Mouse (Mus musculus) forebrain, postnatal 0 days (tissue): ENCODE measurements around the gene Cd63. TPM values are rescaled to one million over a fixed set of nuclear protein-coding genes. Genes with fewer than 3 reads are reported as not detected.

Experiments
- ATAC-seq: fragments of 200-750 bp; cut with Nextera tagmentation; 2 replicates; pipeline ENCODE4 v1.8.0; 2017; ENCODE audit warnings: mild to moderate bottlenecking, moderate library complexity
- DNase-seq: peaks from one replicate; pipeline ENCODE4 v3.0.0-alpha.2; 2015
- H3K27ac ChIP-seq: fragments of 300-500 bp; sonication (generic); 2 replicates; pipeline ENCODE4 v1.5.1; 2014; ENCODE audit warnings: low read depth, mild to moderate bottlenecking, antibody characterized with exemption, low read length, moderate library complexity, mixed read lengths
- H3K27me3 ChIP-seq: fragments of 300-500 bp; sonication (generic); 2 replicates; pipeline ENCODE4 v1.6.1; 2014; ENCODE audit warnings: mild to moderate bottlenecking, low read length, mixed read lengths; ENCODE audit not compliant: insufficient read depth
- H3K36me3 ChIP-seq: fragments of 300-500 bp; sonication (generic); 2 replicates; pipeline ENCODE4 v1.6.1; 2014; ENCODE audit warnings: mild to moderate bottlenecking, moderate library complexity; ENCODE audit not compliant: insufficient read depth
- H3K4me1 ChIP-seq: fragments of 300-500 bp; sonication (generic); 2 replicates; pipeline ENCODE4 v1.6.1; 2014; ENCODE audit warnings: antibody characterized with exemption; ENCODE audit not compliant: insufficient read depth
- H3K4me2 ChIP-seq: fragments of 300-500 bp; sonication (generic); 2 replicates; pipeline ENCODE4 v1.6.1; 2014; ENCODE audit warnings: low read depth, mild to moderate bottlenecking, moderate library complexity
- H3K4me3 ChIP-seq: fragments of 300-500 bp; sonication (generic); 2 replicates; pipeline ENCODE4 v1.5.1; 2014; ENCODE audit warnings: low read depth, low read length, mixed read lengths
- H3K9ac ChIP-seq: fragments of 300-500 bp; sonication (generic); 2 replicates; pipeline ENCODE4 v1.6.1; 2014; ENCODE audit warnings: mild to moderate bottlenecking
- H3K9me3 ChIP-seq: fragments of 300-500 bp; sonication (generic); 2 replicates; pipeline ENCODE4 v1.6.1; 2016; ENCODE audit warnings: low read length
- CTCF ChIP-seq: sonication (generic); IDR thresholded peaks from 2 replicates; pipeline ENCODE4 v1.5.1; 2016; ENCODE audit warnings: antibody characterized with exemption, control low read depth, low read depth
- WGBS: fragments of 180-500 bp; shearing (Covaris S2); extraction: QIAGEN DNeasy Blood & Tissue Kit; methylation state at CpG from one replicate; pipeline ENCODE4 v1.1.7; 2014; 5-methylcytosine and 5-hydroxymethylcytosine counted together
- polyA plus RNA-seq: library from polyadenylated mRNA; unstranded; fragments of >200 nt; fragmentation: Nextera tagmentation; extraction: Ambion mirVana; gene quantifications from 2 replicates; pipeline ENCODE4 v1.2.1, GENCODE M21; 2015
- total RNA-seq: library from RNA; depleted of rRNA; stranded (reverse); fragments of >200 nt; gene quantifications from 2 replicates; pipeline ENCODE4 v1.2.3, GENCODE M21; 2014

The Cd63 gene
- total and polyA plus RNA-seq, 2 experiments from 2014 or later, result 11.7 to 188 TPM

- ATAC-seq, result no peak
- 61% methylated on average over 13 of the region's 13 CpGs for WGBS
- TF ChIP-seq CTCF, result no peak
- no peaks in the 10 kb centered on the region for H3K9me3 ChIP-seq
- peak overlapping the region; percentile 90 for H3K4me2 ChIP-seq
- no peaks in the 10 kb centered on the region for H3K4me1 ChIP-seq
- H3K27me3 ChIP-seq, result no peaks in the 10 kb centered on the region
- no peak for DNase-seq
- no peak overlapping the region for H3K27ac ChIP-seq
- peak overlapping the region; percentile 74 for H3K4me3 ChIP-seq
- H3K9ac ChIP-seq, result peak overlapping the region; percentile 69; the same call in 1 of the 2 replicates
- H3K36me3 ChIP-seq, result no peaks in the 10 kb centered on the region
Observed at GRCm38 (mm10) chr10:128908778-128909448, 8.1 kb downstream of the Cd63 start.

- H3K4me3 ChIP-seq, result peak overlapping the region; percentile 74
- 1% methylated on average over 28 of the region's 41 CpGs for WGBS
Observed at GRCm38 (mm10) chr10:128909567-128910028, 8.8 kb downstream of the Cd63 start.

GRCm38 (mm10) chr10:128910066-128910841 is 9.5 kb downstream of the Cd63 start:
- no peaks in the 10 kb centered on the region for H3K4me1 ChIP-seq
- ATAC-seq, result peak; percentile 55
- peak overlapping the region; percentile 90 for H3K4me2 ChIP-seq
- peak; percentile 54 for DNase-seq
- H3K9ac ChIP-seq, result peak overlapping the region; percentile 69
- H3K36me3 ChIP-seq, result no peaks in the 10 kb centered on the region
- peak overlapping the region; percentile 74 for H3K4me3 ChIP-seq
- no peaks in the 10 kb centered on the region for H3K27me3 ChIP-seq
- H3K27ac ChIP-seq, result peak overlapping the region; percentile 40; the same call in 1 of the 2 replicates
- WGBS, result 3% methylated on average over 63 of the region's 66 CpGs
- H3K9me3 ChIP-seq, result no peaks in the 10 kb centered on the region
- TF ChIP-seq CTCF, result no peak

More at GRCm38 (mm10) chr10:128909567-128910028, 8.8 kb downstream of the Cd63 start:
- no peaks in the 10 kb centered on the region for H3K27me3 ChIP-seq
- no peak for TF ChIP-seq CTCF
- DNase-seq, result peak; percentile 68
- ATAC-seq, result peak; percentile 66
- peak overlapping the region; percentile 90 for H3K4me2 ChIP-seq
- peak overlapping the region; percentile 69 for H3K9ac ChIP-seq
- no peaks in the 10 kb centered on the region for H3K4me1 ChIP-seq
- H3K9me3 ChIP-seq, result no peaks in the 10 kb centered on the region
- H3K27ac ChIP-seq, result peak overlapping the region; percentile 40; the same call in 1 of the 2 replicates
- no peaks in the 10 kb centered on the region for H3K36me3 ChIP-seq

- H3K4me2 ChIP-seq, result 0 out of 2 replicates have a peak overlapping the region, but pooled peaks have one; percentile 90
- H3K4me3 ChIP-seq, result no peak overlapping the region
- no peak for TF ChIP-seq CTCF
- H3K27ac ChIP-seq, result no peak overlapping the region
- DNase-seq (no peak), ATAC-seq (no peak)
- no peaks in the 10 kb centered on the region for H3K4me1 ChIP-seq
- no peaks in the 10 kb centered on the region for H3K36me3 ChIP-seq
- WGBS, result 91% methylated on average over 6 of the region's 6 CpGs
- no peaks in the 10 kb centered on the region for H3K27me3 ChIP-seq
- no peaks in the 10 kb centered on the region for H3K9me3 ChIP-seq
- H3K9ac ChIP-seq, result no peak overlapping the region
Observed at GRCm38 (mm10) chr10:128911430-128911829, 10.6 kb downstream of the Cd63 start.

GRCm38 (mm10) chr10:128912268-128912667 is 11.5 kb downstream of the Cd63 start:
- Histone ChIP-seq H3K4me3 (no peak overlapping the region), H3K36me3 (no peaks in the 10 kb centered on the region), H3K9ac (no peak overlapping the region), H3K9me3 (no peaks in the 10 kb centered on the region), H3K4me1 (no peaks in the 10 kb centered on the region), H3K4me2 (no peak overlapping the region), H3K27me3 (no peaks in the 10 kb centered on the region), H3K27ac (no peak overlapping the region)
- DNase-seq (no peak), ATAC-seq (no peak)
- 83% methylated on average over 4 of the region's 4 CpGs for WGBS
- TF ChIP-seq CTCF, result no peak

- Histone ChIP-seq H3K4me2 (no peak overlapping the region), H3K9me3 (no peaks in the 10 kb centered on the region), H3K9ac (no peak overlapping the region), H3K4me3 (no peak overlapping the region), H3K27me3 (no peaks in the 10 kb centered on the region), H3K4me1 (no peaks in the 10 kb centered on the region), H3K36me3 (0 out of 2 replicates have a peak, but pooled peaks cover 2% of the 10 kb centered on the region), H3K27ac (peak overlapping the region; percentile 23; the same call in 1 of the 2 replicates)
- DNase-seq (no peak), ATAC-seq (no peak)
- 77% methylated on average over 4 of the region's 4 CpGs for WGBS
- TF ChIP-seq CTCF, result no peak
Observed at GRCm38 (mm10) chr10:128912791-128913190, 12.0 kb downstream of the Cd63 start.
